Mouse (Mus musculus) lung, adult 2 months (tissue): Measurements from ENCODE around the gene Nfic.

Source experiments
- CTCF ChIP-seq: fragments of 200-500 bp; IDR thresholded peaks from 2 replicates; pipeline ENCODE4 v1.5.1; 2011; ENCODE audit warnings: mild to moderate bottlenecking, low read length, control low read depth; ENCODE audit not compliant: insufficient read depth
- POLR2A ChIP-seq: fragments of 200-500 bp; IDR thresholded peaks from 2 replicates; pipeline ENCODE4 v1.6.1; 2011; ENCODE audit warnings: low read depth, mild to moderate bottlenecking, control low read depth, low read length, borderline replicate concordance; ENCODE audit errors: extremely low read depth

- TF ChIP-seq CTCF (no peak), POLR2A (peak; percentile 28; the same call in 1 of the 2 replicates)
Measured at GRCm38 (mm10) chr10:81411471-81412400, 43.7 kb downstream of the Nfic start.
